Mouse (Mus musculus): ENCODE data around the gene Cd8a. TPM values are rescaled to one million over a fixed set of nuclear protein-coding genes. Genes with fewer than 3 reads are reported as not detected.

The Cd8a gene
- polyA plus RNA-seq, 1 experiment from 2014 or later, result not detected

- WGBS, result 68% methylated on average over 5 of the region's 5 CpGs
- Histone ChIP-seq H3K4me3 (ENCODE audit: low read length) (no peak overlapping the region), H3K9me3 (ENCODE audit: control insufficient read depth, low read length) (no peaks in the 10 kb centered on the region), H3K9ac (ENCODE audit: low read depth, low read length) (no peak overlapping the region), H3K4me1 (ENCODE audit: control insufficient read depth, insufficient read depth, low read depth, low read length) (no peaks in the 10 kb centered on the region), H3K36me3 (ENCODE audit: control insufficient read depth, insufficient read depth, low read length) (no peaks in the 10 kb centered on the region), H3K4me2 (ENCODE audit: low read length) (no peak overlapping the region), H3K27me3 (replicated peaks; ENCODE audit: control insufficient read depth, insufficient read depth, low read length) (no peaks in the 10 kb centered on the region), H3K27ac (ENCODE audit: low read depth, low read length) (no peak overlapping the region)
- ATAC-seq, result no peak
Measured at GRCm38 (mm10) chr6:71360751-71361150, 12.5 kb upstream of the Cd8a start.

- no peak overlapping the region for H3K27ac ChIP-seq (ENCODE audit: low read depth, low read length)
- H3K27me3 ChIP-seq (replicated peaks; ENCODE audit: control insufficient read depth, insufficient read depth, low read length), result no peaks in the 10 kb centered on the region
- no peak for ATAC-seq
- WGBS, result 90% methylated on average over 10 of the region's 10 CpGs
- no peak overlapping the region for H3K9ac ChIP-seq (ENCODE audit: low read depth, low read length)
- H3K4me1 ChIP-seq (ENCODE audit: control insufficient read depth, insufficient read depth, low read depth, low read length), result no peaks in the 10 kb centered on the region
- H3K4me2 ChIP-seq (ENCODE audit: low read length), result no peak overlapping the region
- no peaks in the 10 kb centered on the region for H3K9me3 ChIP-seq (ENCODE audit: control insufficient read depth, low read length)
- H3K4me3 ChIP-seq (ENCODE audit: low read length), result no peak overlapping the region
- H3K36me3 ChIP-seq (ENCODE audit: control insufficient read depth, insufficient read depth, low read length), result no peaks in the 10 kb centered on the region
Measured at GRCm38 (mm10) chr6:71361156-71361670, 12.0 kb upstream of the Cd8a start.

- no peak for ATAC-seq
- H3K4me1 ChIP-seq (ENCODE audit: control insufficient read depth, insufficient read depth, low read depth, low read length), result no peaks in the 10 kb centered on the region
- no peaks in the 10 kb centered on the region for H3K9me3 ChIP-seq (ENCODE audit: control insufficient read depth, low read length)
- no peak overlapping the region for H3K9ac ChIP-seq (ENCODE audit: low read depth, low read length)
- no peak overlapping the region for H3K4me3 ChIP-seq (ENCODE audit: low read length)
- H3K27ac ChIP-seq (ENCODE audit: low read depth, low read length), result no peak overlapping the region
- H3K36me3 ChIP-seq (ENCODE audit: control insufficient read depth, insufficient read depth, low read length), result no peaks in the 10 kb centered on the region
- WGBS, result 67% methylated on average over 2 of the region's 2 CpGs
- H3K27me3 ChIP-seq (replicated peaks; ENCODE audit: control insufficient read depth, insufficient read depth, low read length), result no peaks in the 10 kb centered on the region
- no peak overlapping the region for H3K4me2 ChIP-seq (ENCODE audit: low read length)
Measured at GRCm38 (mm10) chr6:71363995-71364394, 9.2 kb upstream of the Cd8a start.

- Histone ChIP-seq H3K4me3 (ENCODE audit: low read length) (no peak overlapping the region), H3K4me1 (ENCODE audit: control insufficient read depth, insufficient read depth, low read depth, low read length) (no peaks in the 10 kb centered on the region), H3K27me3 (replicated peaks; ENCODE audit: control insufficient read depth, insufficient read depth, low read length) (no peaks in the 10 kb centered on the region), H3K4me2 (ENCODE audit: low read length) (no peak overlapping the region), H3K27ac (ENCODE audit: low read depth, low read length) (no peak overlapping the region), H3K9me3 (ENCODE audit: control insufficient read depth, low read length) (no peaks in the 10 kb centered on the region), H3K9ac (ENCODE audit: low read depth, low read length) (no peak overlapping the region), H3K36me3 (ENCODE audit: control insufficient read depth, insufficient read depth, low read length) (no peaks in the 10 kb centered on the region)
- no peak for ATAC-seq
- 94% methylated on average over 6 of the region's 6 CpGs for WGBS
Measured at GRCm38 (mm10) chr6:71369416-71369815, 3.8 kb upstream of the Cd8a start.

GRCm38 (mm10) chr6:71371085-71371605, 2.1 kb upstream of the Cd8a start:
- Histone ChIP-seq H3K36me3 (ENCODE audit: control insufficient read depth, insufficient read depth, low read length) (no peaks in the 10 kb centered on the region), H3K27me3 (replicated peaks; ENCODE audit: control insufficient read depth, insufficient read depth, low read length) (no peaks in the 10 kb centered on the region), H3K9ac (ENCODE audit: low read depth, low read length) (no peak overlapping the region), H3K4me3 (ENCODE audit: low read length) (no peak overlapping the region), H3K4me2 (ENCODE audit: low read length) (no peak overlapping the region), H3K27ac (ENCODE audit: low read depth, low read length) (no peak overlapping the region), H3K9me3 (ENCODE audit: control insufficient read depth, low read length) (no peaks in the 10 kb centered on the region), H3K4me1 (ENCODE audit: control insufficient read depth, insufficient read depth, low read depth, low read length) (no peaks in the 10 kb centered on the region)
- 89% methylated on average over 5 of the region's 5 CpGs for WGBS
- ATAC-seq, result no peak

GRCm38 (mm10) chr6:71372041-71372720, 1.0 kb upstream of the Cd8a start:
- Histone ChIP-seq H3K4me2 (ENCODE audit: low read length) (no peak overlapping the region), H3K9ac (ENCODE audit: low read depth, low read length) (no peak overlapping the region), H3K4me3 (ENCODE audit: low read length) (no peak overlapping the region), H3K36me3 (ENCODE audit: control insufficient read depth, insufficient read depth, low read length) (no peaks in the 10 kb centered on the region), H3K27ac (ENCODE audit: low read depth, low read length) (no peak overlapping the region), H3K4me1 (ENCODE audit: control insufficient read depth, insufficient read depth, low read depth, low read length) (no peaks in the 10 kb centered on the region), H3K27me3 (replicated peaks; ENCODE audit: control insufficient read depth, insufficient read depth, low read length) (no peaks in the 10 kb centered on the region), H3K9me3 (ENCODE audit: control insufficient read depth, low read length) (no peaks in the 10 kb centered on the region)
- no peak for ATAC-seq
- WGBS, result 84% methylated on average over 5 of the region's 5 CpGs

- Histone ChIP-seq H3K36me3 (ENCODE audit: control insufficient read depth, insufficient read depth, low read length) (no peaks in the 10 kb centered on the region), H3K27me3 (replicated peaks; ENCODE audit: control insufficient read depth, insufficient read depth, low read length) (no peaks in the 10 kb centered on the region), H3K9ac (ENCODE audit: low read depth, low read length) (no peak overlapping the region), H3K4me1 (ENCODE audit: control insufficient read depth, insufficient read depth, low read depth, low read length) (no peaks in the 10 kb centered on the region), H3K4me3 (ENCODE audit: low read length) (no peak overlapping the region), H3K27ac (ENCODE audit: low read depth, low read length) (no peak overlapping the region), H3K4me2 (ENCODE audit: low read length) (no peak overlapping the region), H3K9me3 (ENCODE audit: control insufficient read depth, low read length) (no peaks in the 10 kb centered on the region)
- ATAC-seq, result no peak
- 88% methylated on average over 19 of the region's 19 CpGs for WGBS
Measured at GRCm38 (mm10) chr6:71374311-71374829, 1.1 kb downstream of the Cd8a start.

GRCm38 (mm10) chr6:71374921-71375320, 1.7 kb downstream of the Cd8a start:
- H3K9ac ChIP-seq (ENCODE audit: low read depth, low read length), result no peak overlapping the region
- H3K27ac ChIP-seq (ENCODE audit: low read depth, low read length), result no peak overlapping the region
- no peak overlapping the region for H3K4me3 ChIP-seq (ENCODE audit: low read length)
- no peak overlapping the region for H3K4me2 ChIP-seq (ENCODE audit: low read length)
- no peak for ATAC-seq
- H3K36me3 ChIP-seq (ENCODE audit: control insufficient read depth, insufficient read depth, low read length), result no peaks in the 10 kb centered on the region
- H3K27me3 ChIP-seq (replicated peaks; ENCODE audit: control insufficient read depth, insufficient read depth, low read length), result no peaks in the 10 kb centered on the region
- H3K9me3 ChIP-seq (ENCODE audit: control insufficient read depth, low read length), result no peaks in the 10 kb centered on the region
- no peaks in the 10 kb centered on the region for H3K4me1 ChIP-seq (ENCODE audit: control insufficient read depth, insufficient read depth, low read depth, low read length)
- 73% methylated on average over 2 of the region's 2 CpGs for WGBS

GRCm38 (mm10) chr6:71376711-71377110, 3.5 kb downstream of the Cd8a start:
- Histone ChIP-seq H3K9me3 (ENCODE audit: control insufficient read depth, low read length) (no peaks in the 10 kb centered on the region), H3K4me2 (ENCODE audit: low read length) (no peak overlapping the region), H3K4me3 (ENCODE audit: low read length) (no peak overlapping the region), H3K27ac (ENCODE audit: low read depth, low read length) (no peak overlapping the region), H3K4me1 (ENCODE audit: control insufficient read depth, insufficient read depth, low read depth, low read length) (no peaks in the 10 kb centered on the region), H3K27me3 (replicated peaks; ENCODE audit: control insufficient read depth, insufficient read depth, low read length) (no peaks in the 10 kb centered on the region), H3K9ac (ENCODE audit: low read depth, low read length) (no peak overlapping the region), H3K36me3 (ENCODE audit: control insufficient read depth, insufficient read depth, low read length) (no peaks in the 10 kb centered on the region)
- no peak for ATAC-seq
- WGBS, result 98% methylated on average over 13 of the region's 13 CpGs

Data from hindbrain, embryonic 16.5 days (tissue).